Mouse (Mus musculus): ENCODE measurements around the gene Rapgef4.

DNA sequence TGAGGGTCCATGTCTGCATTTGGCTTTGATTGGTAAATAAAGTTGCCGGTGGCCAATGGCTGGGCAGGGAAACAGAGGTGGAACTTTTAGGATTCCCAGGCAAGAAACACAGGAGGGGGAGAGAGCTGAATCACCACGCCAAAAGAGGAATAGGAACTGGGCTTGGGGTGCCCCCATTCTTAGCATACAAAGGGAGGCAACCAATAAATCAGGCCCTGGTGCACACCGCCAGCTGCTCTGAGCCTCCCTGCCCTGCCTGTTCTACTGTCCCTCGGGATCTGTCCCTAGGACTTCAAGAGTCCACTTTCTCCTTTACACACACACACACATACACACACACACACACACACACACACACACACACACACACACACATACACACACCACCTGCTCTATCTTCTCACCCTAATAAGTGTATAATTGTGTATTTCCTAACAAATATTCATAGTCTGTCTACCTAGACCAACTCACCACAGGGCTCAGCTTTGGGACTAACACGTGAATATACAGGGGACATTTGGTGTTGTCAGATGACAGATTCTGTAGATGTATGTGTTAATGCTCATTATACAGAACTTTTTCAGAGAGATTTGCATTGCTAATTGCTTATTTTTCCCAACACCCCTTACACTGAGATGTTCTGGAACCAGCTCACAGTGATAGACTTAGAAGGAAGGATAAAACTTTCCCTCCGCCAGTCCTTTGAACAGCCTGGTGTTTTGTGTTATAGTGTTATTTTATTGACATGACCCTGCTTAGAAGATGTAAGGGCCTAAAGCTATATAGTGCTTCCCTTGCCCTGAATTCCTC is 196.4 kb downstream of the Rapgef4 start:
- no peak for TF ChIP-seq CTCF (IDR thresholded peaks at IDR 0.05; ENCODE audit: extremely low read depth, insufficient read depth, low read length)
- TF ChIP-seq POLR2A (IDR thresholded peaks at IDR 0.05; ENCODE audit: extremely low read depth, insufficient read depth, low read length): no peak
